Mouse (Mus musculus): ENCODE data around the gene Mettl1. TPM values are rescaled to one million over a fixed set of nuclear protein-coding genes. Genes with fewer than 3 reads are reported as not detected.

The Mettl1 gene
- polyA plus RNA-seq, 1 experiment from 2014 or later: 34.9 TPM

- 4% methylated on average over 29 of the region's 29 CpGs for WGBS
- ATAC-seq (ENCODE audit: low FRiP score): no peak
- Histone ChIP-seq H3K9ac (no peak overlapping the region), H3K9me3 (replicated peaks) (no peaks in the 10 kb centered on the region), H3K4me1 (peaks cover 12% of the 10 kb centered on the region; the same call in 1 of the 2 replicates), H3K4me3 (peak overlapping the region; percentile 7; the same call in 1 of the 2 replicates), H3K4me2 (replicated peaks) (peak overlapping the region; percentile 6; the same call in 1 of the 2 replicates), H3K27me3 (peaks cover 53% of the 10 kb centered on the region), H3K27ac (no peak overlapping the region), H3K36me3 (peaks cover 17% of the 10 kb centered on the region)
Measured at GRCm38 (mm10) chr10:127049395-127050118, 8.3 kb downstream of the Mettl1 start.

- WGBS: 23% methylated on average over 10 of the region's 10 CpGs
- H3K9me3 ChIP-seq (replicated peaks): no peaks in the 10 kb centered on the region
- no peak for ATAC-seq (ENCODE audit: low FRiP score)
- H3K36me3 ChIP-seq: peaks cover 17% of the 10 kb centered on the region
- no peak overlapping the region for H3K27ac ChIP-seq
- H3K4me2 ChIP-seq (replicated peaks): no peak overlapping the region
- peak overlapping the region; percentile 7; the same call in 1 of the 2 replicates for H3K4me3 ChIP-seq
- H3K27me3 ChIP-seq: peaks cover 53% of the 10 kb centered on the region
- H3K4me1 ChIP-seq: peaks cover 12% of the 10 kb centered on the region; the same call in 1 of the 2 replicates
- H3K9ac ChIP-seq: no peak overlapping the region
Measured at GRCm38 (mm10) chr10:127050119-127050474, 8.9 kb downstream of the Mettl1 start.

GRCm38 (mm10) chr10:127054646-127055045 is 13.4 kb downstream of the Mettl1 start:
- Histone ChIP-seq H3K4me3 (no peak overlapping the region), H3K36me3 (peaks cover 39% of the 10 kb centered on the region), H3K27ac (no peak overlapping the region), H3K4me1 (peaks cover 23% of the 10 kb centered on the region), H3K9ac (no peak overlapping the region), H3K9me3 (replicated peaks) (no peaks in the 10 kb centered on the region), H3K4me2 (replicated peaks) (no peak overlapping the region), H3K27me3 (peaks cover 36% of the 10 kb centered on the region)
- WGBS: 65% methylated on average over 4 of the region's 4 CpGs
- ATAC-seq (ENCODE audit: low FRiP score): no peak

GRCm38 (mm10) chr10:127055406-127055805 is 14.2 kb downstream of the Mettl1 start:
- Histone ChIP-seq H3K36me3 (peaks cover 39% of the 10 kb centered on the region), H3K9me3 (replicated peaks) (no peaks in the 10 kb centered on the region), H3K4me3 (no peak overlapping the region), H3K9ac (no peak overlapping the region), H3K27me3 (peaks cover 28% of the 10 kb centered on the region), H3K4me2 (replicated peaks) (no peak overlapping the region), H3K27ac (no peak overlapping the region), H3K4me1 (peaks cover 21% of the 10 kb centered on the region)
- no peak for ATAC-seq (ENCODE audit: low FRiP score)
- WGBS: 92% methylated on average over 8 of the region's 8 CpGs

GRCm38 (mm10) chr10:127056490-127056889 is 15.3 kb downstream of the Mettl1 start:
- peaks cover 39% of the 10 kb centered on the region for H3K36me3 ChIP-seq
- peaks cover 17% of the 10 kb centered on the region for H3K27me3 ChIP-seq
- no peak overlapping the region for H3K9ac ChIP-seq
- H3K4me3 ChIP-seq: no peak overlapping the region
- WGBS: 86% methylated on average over 20 of the region's 20 CpGs
- no peak overlapping the region for H3K27ac ChIP-seq
- no peak overlapping the region for H3K4me2 ChIP-seq (replicated peaks)
- H3K9me3 ChIP-seq (replicated peaks): no peaks in the 10 kb centered on the region
- ATAC-seq (ENCODE audit: low FRiP score): no peak
- peaks cover 32% of the 10 kb centered on the region for H3K4me1 ChIP-seq

- Histone ChIP-seq H3K4me3 (peak overlapping the region; percentile 94), H3K4me2 (replicated peaks) (peak overlapping the region; percentile 94), H3K9ac (peak overlapping the region; percentile 99), H3K9me3 (replicated peaks) (no peaks in the 10 kb centered on the region), H3K27ac (0 out of 2 replicates have a peak overlapping the region, but pooled peaks have one; percentile 97), H3K4me1 (peaks cover 37% of the 10 kb centered on the region), H3K27me3 (0 out of 2 replicates have a peak, but pooled peaks cover 6% of the 10 kb centered on the region), H3K36me3 (peaks cover 36% of the 10 kb centered on the region)
- 0 out of 2 replicates have a peak, but pooled peaks have one; percentile 3 for ATAC-seq (ENCODE audit: low FRiP score)
- WGBS: 2% methylated on average over 9 of the region's 9 CpGs
Measured at GRCm38 (mm10) chr10:127058161-127058560, 16.9 kb downstream of the Mettl1 start.

- Histone ChIP-seq H3K4me3 (peak overlapping the region; percentile 94), H3K9me3 (replicated peaks) (no peaks in the 10 kb centered on the region), H3K4me1 (peaks cover 37% of the 10 kb centered on the region), H3K4me2 (replicated peaks) (peak overlapping the region; percentile 94), H3K27ac (peak overlapping the region; percentile 97), H3K36me3 (peaks cover 31% of the 10 kb centered on the region), H3K9ac (peak overlapping the region; percentile 99), H3K27me3 (0 out of 2 replicates have a peak, but pooled peaks cover 6% of the 10 kb centered on the region)
- no peak for ATAC-seq (ENCODE audit: low FRiP score)
- 6% methylated on average over 8 of the region's 8 CpGs for WGBS
Measured at GRCm38 (mm10) chr10:127058708-127059107, 17.5 kb downstream of the Mettl1 start.

- no peaks in the 10 kb centered on the region for H3K9me3 ChIP-seq (replicated peaks)
- H3K4me1 ChIP-seq: peaks cover 37% of the 10 kb centered on the region
- H3K27ac ChIP-seq: peak overlapping the region; percentile 97
- peak overlapping the region; percentile 94 for H3K4me2 ChIP-seq (replicated peaks)
- H3K9ac ChIP-seq: peak overlapping the region; percentile 99
- ATAC-seq (ENCODE audit: low FRiP score): no peak
- under 1% methylated on average over 47 of the region's 92 CpGs for WGBS
- 0 out of 2 replicates have a peak, but pooled peaks cover 6% of the 10 kb centered on the region for H3K27me3 ChIP-seq
- H3K4me3 ChIP-seq: peak overlapping the region; percentile 94
- peaks cover 29% of the 10 kb centered on the region for H3K36me3 ChIP-seq
Measured at GRCm38 (mm10) chr10:127059174-127059967, 18.2 kb downstream of the Mettl1 start.

- H3K9ac ChIP-seq: peak within 1 kb of the TSS; percentile 99
- H3K4me2 ChIP-seq (replicated peaks): peak within 1 kb of the TSS; percentile 94
- peaks cover 46% of the 10 kb centered on the region for H3K4me1 ChIP-seq
- H3K9me3 ChIP-seq (replicated peaks): no peaks in the 10 kb centered on the region
- H3K4me3 ChIP-seq: peak within 1 kb of the TSS; percentile 94
- under 1% methylated on average over 54 of the region's 72 CpGs for WGBS
- peaks cover 27% of the 10 kb centered on the region for H3K36me3 ChIP-seq
- H3K27me3 ChIP-seq: 0 out of 2 replicates have a peak, but pooled peaks cover 6% of the 10 kb centered on the region
- ATAC-seq (ENCODE audit: low FRiP score): peak; percentile 30
- H3K27ac ChIP-seq: peak within 1 kb of the TSS; percentile 97
Measured at GRCm38 (mm10) chr10:127059968-127060916, 19.0 kb downstream of the Mettl1 start, which contains the start of gene March9. Gene March9, minus strand, starts transcription at chr10:127060184.

GRCm38 (mm10) chr10:127061085-127061484 is 19.9 kb downstream of the Mettl1 start:
- H3K27ac ChIP-seq: peak overlapping the region; percentile 97
- peak overlapping the region; percentile 94 for H3K4me2 ChIP-seq (replicated peaks)
- peaks cover 28% of the 10 kb centered on the region for H3K36me3 ChIP-seq
- H3K27me3 ChIP-seq: 0 out of 2 replicates have a peak, but pooled peaks cover 6% of the 10 kb centered on the region
- peak overlapping the region; percentile 99 for H3K9ac ChIP-seq
- peaks cover 48% of the 10 kb centered on the region for H3K4me1 ChIP-seq
- peak overlapping the region; percentile 94 for H3K4me3 ChIP-seq
- H3K9me3 ChIP-seq (replicated peaks): no peaks in the 10 kb centered on the region
- no peak for ATAC-seq (ENCODE audit: low FRiP score)
- WGBS: 39% methylated on average over 5 of the region's 5 CpGs

- Histone ChIP-seq H3K4me1 (peaks cover 47% of the 10 kb centered on the region), H3K27ac (peak overlapping the region; percentile 97), H3K4me2 (replicated peaks) (peak overlapping the region; percentile 94), H3K9ac (no peak overlapping the region), H3K27me3 (0 out of 2 replicates have a peak, but pooled peaks cover 4% of the 10 kb centered on the region), H3K36me3 (peaks cover 28% of the 10 kb centered on the region), H3K9me3 (replicated peaks) (no peaks in the 10 kb centered on the region), H3K4me3 (peak overlapping the region; percentile 94; the same call in 1 of the 2 replicates)
- WGBS: 73% methylated on average over 2 of the region's 2 CpGs
- no peak for ATAC-seq (ENCODE audit: low FRiP score)
Measured at GRCm38 (mm10) chr10:127061513-127061912, 20.3 kb downstream of the Mettl1 start.

Measured in hindbrain, embryonic 12.5 days (tissue).